Mouse (Mus musculus): ENCODE measurements around the gene Islr2. TPM values are rescaled to one million over a fixed set of nuclear protein-coding genes. Genes with fewer than 3 reads are reported as not detected.

Islr2 gene
- total and polyA plus RNA-seq, 3 experiments = not detected

DNA sequence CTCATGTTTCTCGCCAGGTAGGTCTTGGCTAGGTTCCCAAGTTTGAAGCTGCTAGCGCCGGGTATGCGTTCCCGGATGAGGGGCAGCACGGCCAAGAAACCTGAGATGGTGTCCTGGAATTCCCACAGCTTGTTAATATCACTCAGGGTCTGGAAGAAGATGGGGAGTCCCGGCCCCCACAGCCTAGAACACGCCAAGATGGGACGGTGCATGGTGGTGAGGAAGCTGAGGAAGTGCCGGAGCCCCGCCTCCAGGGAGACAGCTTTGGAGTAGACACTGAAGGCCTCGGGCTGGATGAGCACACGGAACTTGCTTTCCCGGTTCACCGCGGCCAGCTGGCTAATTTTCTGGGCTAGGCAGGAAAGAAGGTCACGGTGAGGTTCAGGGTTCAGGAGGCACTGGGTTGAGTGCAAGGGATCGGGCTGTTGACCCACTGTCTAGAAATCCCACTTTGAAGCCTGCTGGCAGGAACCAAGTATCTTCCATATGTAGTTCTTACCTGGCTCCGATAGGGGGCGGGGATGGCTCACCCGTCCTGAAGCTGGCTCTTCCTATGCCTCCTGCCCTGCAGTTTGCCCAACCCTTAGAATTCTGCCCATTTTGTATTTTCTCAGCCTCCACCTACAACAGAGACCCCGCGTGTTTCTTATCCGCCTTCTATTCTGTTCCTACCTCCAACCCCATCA, 16.2 kb upstream of the Islr2 start:
- TF ChIP-seq ZMIZ1 (IDR thresholded peaks at IDR 0.05; ENCODE audit: low read depth, low read length) (no peak), ELF1 (IDR thresholded peaks at IDR 0.05; ENCODE audit: low read depth, low read length) (no peak), MAFK (IDR thresholded peaks at IDR 0.05; ENCODE audit: insufficient replicate concordance, low read length) (no peak), CTCF (conservative IDR thresholded peaks at IDR 0.05 in 1 of 2, IDR thresholded peaks at IDR 0.05 in 1 of 2; ENCODE audit: low read depth in 2 of 2, low read length in 2 of 2) (peak; percentile 58 to 66), RAD21 (IDR thresholded peaks at IDR 0.05; ENCODE audit: low read depth, low read length) (peak; percentile 58), SMC3 (IDR thresholded peaks at IDR 0.05; ENCODE audit: low read depth, low read length) (peak; percentile 49), ZNF384 (IDR thresholded peaks at IDR 0.05; ENCODE audit: low read depth, low read length) (no peak)
- peaks cover 63 to 81% of the 10 kb centered on the region in 2 experiments for H3K36me3 ChIP-seq (replicated peaks in 1 of 2; ENCODE audit: control insufficient read depth in 1 of 2, insufficient read depth in 1 of 2, low read length in 1 of 2)
- H3K9me3 ChIP-seq (replicated peaks; ENCODE audit: low read length) = no peaks in the 10 kb centered on the region
- H3K27ac ChIP-seq (ENCODE audit: insufficient read depth, low read depth) = no peak overlapping the region
- H3K4me1 ChIP-seq (ENCODE audit: control insufficient read depth in 1 of 2, insufficient read depth in 2 of 2) = no peaks in the 10 kb centered on the region
- no peaks in the 10 kb centered on the region for H3K27me3 ChIP-seq (replicated peaks)
- H3K4me2 ChIP-seq (ENCODE audit: insufficient read depth, low read depth, poor library complexity, severe bottlenecking) = no peak overlapping the region
- peak; percentile 54 for DNase-seq (ENCODE audit: extremely low read depth)
- in situ Hi-C loops (cut with MboI; ENCODE audit: low pct_ligation_motif_present, low pct_unique_long_range_greater_than_20kb, low sequenced_read_pairs) (no loop called here), dilution Hi-C loops (cut with MboI; ENCODE audit: extremely low pct_ligation_motif_present, extremely low pct_unique_long_range_greater_than_20kb, low sequenced_read_pairs) (no loop called here)
- H3K79me2 ChIP-seq (replicated peaks; ENCODE audit: control insufficient read depth, extremely low read depth, insufficient read depth, poor library complexity, severe bottlenecking) = no peaks in the 10 kb centered on the region
- H3K9ac ChIP-seq (ENCODE audit: insufficient read depth, low read depth) = no peak overlapping the region
- no peak overlapping the region for H3K4me3 ChIP-seq (replicated peaks in 1 of 3; ENCODE audit: low read depth in 2 of 3, low read length in 2 of 3, poor library complexity in 1 of 3)

DNA sequence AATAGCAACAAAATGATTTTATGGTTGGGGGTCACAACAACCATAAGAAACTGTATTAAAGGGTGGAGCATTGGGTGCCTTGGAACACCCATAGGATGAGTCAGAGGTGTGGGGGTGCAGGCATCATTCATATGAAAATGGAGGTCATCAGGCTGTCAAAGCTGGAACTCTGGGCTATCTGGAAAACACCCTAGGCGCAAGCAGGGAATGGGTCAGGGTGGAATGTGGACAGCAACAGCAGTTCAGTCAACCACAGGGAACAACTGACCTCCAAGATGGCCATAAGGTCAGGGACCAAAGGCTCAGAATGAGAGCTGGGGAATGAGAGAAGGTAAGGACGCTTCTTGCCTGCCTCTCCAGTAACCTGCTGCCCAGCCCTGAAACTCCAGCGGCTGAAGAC, 14.4 kb upstream of the Islr2 start:
- Histone ChIP-seq H3K79me2 (replicated peaks; ENCODE audit: control insufficient read depth, extremely low read depth, insufficient read depth, poor library complexity, severe bottlenecking) (no peaks in the 10 kb centered on the region), H3K4me2 (ENCODE audit: insufficient read depth, low read depth, poor library complexity, severe bottlenecking) (no peak overlapping the region), H3K27ac (ENCODE audit: insufficient read depth, low read depth) (no peak overlapping the region), H3K4me3 (replicated peaks in 1 of 3; ENCODE audit: low read depth in 2 of 3, low read length in 2 of 3, poor library complexity in 1 of 3) (no peak overlapping the region), H3K9me3 (replicated peaks; ENCODE audit: low read length) (no peaks in the 10 kb centered on the region), H3K27me3 (replicated peaks) (no peaks in the 10 kb centered on the region), H3K9ac (ENCODE audit: insufficient read depth, low read depth) (no peak overlapping the region), H3K36me3 (replicated peaks in 1 of 2; ENCODE audit: control insufficient read depth in 1 of 2, insufficient read depth in 1 of 2, low read length in 1 of 2) (peaks cover 48 to 63% of the 10 kb centered on the region in 2 experiments), H3K4me1 (ENCODE audit: control insufficient read depth in 1 of 2, insufficient read depth in 2 of 2) (no peaks in the 10 kb centered on the region)
- in situ Hi-C loops (cut with MboI; ENCODE audit: low pct_ligation_motif_present, low pct_unique_long_range_greater_than_20kb, low sequenced_read_pairs) = no loop called here
- no peak for TF ChIP-seq JUN (IDR thresholded peaks at IDR 0.05; ENCODE audit: insufficient read depth, low read depth, low read length)
- no peak for TF ChIP-seq MEF2A (IDR thresholded peaks at IDR 0.05; ENCODE audit: borderline replicate concordance, low read depth, low read length)
- no peak for TF ChIP-seq NELFE (IDR thresholded peaks at IDR 0.05; ENCODE audit: low read depth, low read length)
- TF ChIP-seq TCF12 (IDR thresholded peaks at IDR 0.05; ENCODE audit: low read depth, low read length) = no peak
- TF ChIP-seq SMC3 (IDR thresholded peaks at IDR 0.05; ENCODE audit: low read depth, low read length) = no peak
- no peak for TF ChIP-seq MAZ (IDR thresholded peaks at IDR 0.05; ENCODE audit: low read depth, low read length)
- no peak for TF ChIP-seq POLR2A (IDR thresholded peaks at IDR 0.05; ENCODE audit: low read depth, low read length)
- dilution Hi-C loops (cut with MboI; ENCODE audit: extremely low pct_ligation_motif_present, extremely low pct_unique_long_range_greater_than_20kb, low sequenced_read_pairs) = no loop called here
- DNase-seq (ENCODE audit: extremely low read depth) = no peak

- no peak overlapping the region for H3K27ac ChIP-seq (ENCODE audit: insufficient read depth, low read depth)
- peak; percentile 35 for DNase-seq (ENCODE audit: extremely low read depth)
- dilution Hi-C loops (cut with MboI; ENCODE audit: extremely low pct_ligation_motif_present, extremely low pct_unique_long_range_greater_than_20kb, low sequenced_read_pairs) = no loop called here
- TF ChIP-seq RAD21 (IDR thresholded peaks at IDR 0.05; ENCODE audit: low read depth, low read length) (peak; percentile 54), ZKSCAN1 (IDR thresholded peaks at IDR 0.05; ENCODE audit: borderline replicate concordance, low read depth, low read length) (no peak), CTCF (conservative IDR thresholded peaks at IDR 0.05 in 1 of 2, IDR thresholded peaks at IDR 0.05 in 1 of 2; ENCODE audit: low read depth in 2 of 2, low read length in 2 of 2) (peak in 1 of 2 experiments; percentile 67; a peak in 2 of 4 replicates), POLR2AphosphoS2 (IDR thresholded peaks at IDR 0.05; ENCODE audit: low read depth, low read length) (peak; percentile 87), SMC3 (IDR thresholded peaks at IDR 0.05; ENCODE audit: low read depth, low read length) (peak; percentile 51)
- no peaks in the 10 kb centered on the region for H3K79me2 ChIP-seq (replicated peaks; ENCODE audit: control insufficient read depth, extremely low read depth, insufficient read depth, poor library complexity, severe bottlenecking)
- H3K9ac ChIP-seq (ENCODE audit: insufficient read depth, low read depth) = no peak overlapping the region
- no peaks in the 10 kb centered on the region for H3K9me3 ChIP-seq (replicated peaks; ENCODE audit: low read length)
- no peak overlapping the region for H3K4me3 ChIP-seq (replicated peaks in 1 of 3; ENCODE audit: low read depth in 2 of 3, low read length in 2 of 3, poor library complexity in 1 of 3)
- in situ Hi-C loops (cut with MboI; ENCODE audit: low pct_ligation_motif_present, low pct_unique_long_range_greater_than_20kb, low sequenced_read_pairs) = no loop called here
- H3K36me3 ChIP-seq (replicated peaks in 1 of 2; ENCODE audit: control insufficient read depth in 1 of 2, insufficient read depth in 1 of 2, low read length in 1 of 2) = peaks cover 26 to 42% of the 10 kb centered on the region in 2 experiments
- H3K4me2 ChIP-seq (ENCODE audit: insufficient read depth, low read depth, poor library complexity, severe bottlenecking) = no peak overlapping the region
- no peaks in the 10 kb centered on the region for H3K4me1 ChIP-seq (ENCODE audit: control insufficient read depth in 1 of 2, insufficient read depth in 2 of 2)
- H3K27me3 ChIP-seq (replicated peaks) = no peaks in the 10 kb centered on the region
These were observed 12.3 kb upstream of the Islr2 start for GRCm38 (mm10) chr9:58216402-58216801.

Data from CH12.LX (cell line).